Mouse (Mus musculus) kidney, adult 8-10 months (tissue): ENCODE data around the gene Prokr1.
"Not testable (repeated sequence)": the region's sequence is repeated elsewhere in the genome, so short reads cannot be mapped to it uniquely, and the experiment has no call there.

Experiments used
- DNase-seq, 2 experiments: peaks; one replicate each; pipeline ENCODE4 v3.0.0; 2022

Gene Prokr1

GRCm38 (mm10) chr6:87590394-87591281 lies at the start of gene Prokr1:
Gene Prokr1, minus strand, starts transcription at chr6:87590743.
- DNase-seq: peak; percentile 4 to 31

- DNase-seq: no peak
Observed at GRCm38 (mm10) chr6:87638134-87638660, 47.7 kb upstream of the Prokr1 start.

- DNase-seq: no peak
Observed at GRCm38 (mm10) chr6:87632176-87632575, 41.6 kb upstream of the Prokr1 start.

- DNase-seq: not testable (repeated sequence)
Observed at GRCm38 (mm10) chr6:87628936-87629335, 38.4 kb upstream of the Prokr1 start.

GRCm38 (mm10) chr6:87623151-87623550 lies 32.6 kb upstream of the Prokr1 start:
- DNase-seq: no peak

GRCm38 (mm10) chr6:87621281-87621680 lies 30.7 kb upstream of the Prokr1 start:
- peak in 1 of 2 experiments; percentile 17 for DNase-seq

GRCm38 (mm10) chr6:87618021-87618420 lies 27.5 kb upstream of the Prokr1 start:
- DNase-seq: no peak

GRCm38 (mm10) chr6:87615696-87616083 lies 25.1 kb upstream of the Prokr1 start:
- DNase-seq: no peak

GRCm38 (mm10) chr6:87614794-87615695 lies 24.5 kb upstream of the Prokr1 start:
- peak; percentile 28 to 60 for DNase-seq

GRCm38 (mm10) chr6:87599825-87600224 lies 9.3 kb upstream of the Prokr1 start:
- no peak for DNase-seq

- peak; percentile 71 to 82 for DNase-seq
Observed at GRCm38 (mm10) chr6:87597116-87597833, 6.7 kb upstream of the Prokr1 start.

- DNase-seq: no peak
Observed at GRCm38 (mm10) chr6:87594188-87594587, 3.6 kb upstream of the Prokr1 start.

- no peak for DNase-seq
Observed at GRCm38 (mm10) chr6:87589718-87590393, 687 bp downstream of the Prokr1 start.

GRCm38 (mm10) chr6:87583991-87584390 lies 6.6 kb downstream of the Prokr1 start:
- no peak for DNase-seq

GRCm38 (mm10) chr6:87583183-87583611 lies 7.3 kb downstream of the Prokr1 start:
- DNase-seq: no peak

GRCm38 (mm10) chr6:87582456-87582855 lies 8.1 kb downstream of the Prokr1 start:
- no peak for DNase-seq

GRCm38 (mm10) chr6:87581581-87581980 lies 9.0 kb downstream of the Prokr1 start:
- no peak for DNase-seq

- DNase-seq: no peak
Observed at GRCm38 (mm10) chr6:87581071-87581470, 9.5 kb downstream of the Prokr1 start.

GRCm38 (mm10) chr6:87578247-87578646 lies 12.3 kb downstream of the Prokr1 start:
- no peak for DNase-seq

- DNase-seq: no peak
Observed at GRCm38 (mm10) chr6:87576648-87577330, 13.8 kb downstream of the Prokr1 start.

- DNase-seq: not testable (repeated sequence)
Observed at GRCm38 (mm10) chr6:87571863-87572262, 18.7 kb downstream of the Prokr1 start.
